In genomic region chr2:103466272-103466671, GRCm38 (mm10) we compare ENCODE assay signal across 26 mouse cellular contexts. TPM values are rescaled to one million over a fixed set of nuclear protein-coding genes. Genes with fewer than 3 reads are reported as not detected.
DNase-seq lines count a peak whose midpoint lies in the region; ATAC-seq and TF ChIP-seq lines count a peak whose summit lies in the region.
"Had no signal": no experiment of that assay in that cellular context is flagged by ENCODE, and none has a peak within 500 bp of the region (broad histone marks: within the 10 kb centered on the region; RNA-seq: fewer than 3 reads in every experiment).

No protein-coding gene starts in this region.

- no peak overlapping the region for H3K9ac ChIP-seq in kidney, embryonic 14.5 days (ENCODE audit: low read depth, low read length)
- peak overlapping the region; percentile 77 for H3K9ac ChIP-seq in liver, adult 2 months (ENCODE audit: low read depth, low read length)
- H3K9ac ChIP-seq in liver, embryonic 12.5 days, result no peak overlapping the region
- H3K9ac ChIP-seq: embryonic facial prominence, embryonic 13.5 days; forebrain, embryonic 12.5 days; forebrain, embryonic 15.5 days; hindbrain, embryonic 12.5 days had no signal

- TF ChIP-seq POLR2A in liver, adult 2 months (IDR thresholded peaks at IDR 0.05; ENCODE audit: extremely low read depth, insufficient read depth, low read length), result no peak

- no peak for TF ChIP-seq CTCF in liver, adult 2 months (IDR thresholded peaks at IDR 0.05; ENCODE audit: low read depth, low read length)

- H3K4me2 ChIP-seq in kidney, embryonic 14.5 days (replicated peaks; ENCODE audit: low read depth, low read length), result no peak overlapping the region
- no peak overlapping the region for H3K4me2 ChIP-seq in liver, embryonic 12.5 days
- H3K4me2 ChIP-seq: embryonic facial prominence, embryonic 13.5 days; forebrain, embryonic 12.5 days; forebrain, embryonic 15.5 days; heart, embryonic 11.5 days; hindbrain, embryonic 12.5 days had no signal

- H3K9me3 ChIP-seq in kidney, embryonic 14.5 days (ENCODE audit: control insufficient read depth, low read length), result no peaks in the 10 kb centered on the region
- H3K9me3 ChIP-seq in liver, embryonic 12.5 days (replicated peaks), result no peaks in the 10 kb centered on the region
- H3K9me3 ChIP-seq: embryonic facial prominence, embryonic 10.5 days; embryonic facial prominence, embryonic 13.5 days; forebrain, embryonic 12.5 days; forebrain, embryonic 15.5 days; hindbrain, embryonic 12.5 days had no signal

- 85% methylated on average over 3 of the region's 3 CpGs for WGBS in kidney, embryonic 14.5 days
- WGBS in liver, adult 2 months, result 24% methylated on average over 3 of the region's 3 CpGs
- 83% methylated on average over 3 of the region's 3 CpGs for whole genome bisulfite sequencing in liver, embryonic 12.5 days (ENCODE audit: insufficient replicate concordance)

- H3K27ac ChIP-seq in kidney, embryonic 14.5 days (ENCODE audit: low read depth, low read length), result no peak overlapping the region
- H3K27ac ChIP-seq in liver, adult 2 months (replicated peaks; ENCODE audit: insufficient read depth, low read depth, low read length), result peak overlapping the region; percentile 96
- H3K27ac ChIP-seq in liver, embryonic 12.5 days, result no peak overlapping the region
- H3K27ac ChIP-seq: embryonic facial prominence, embryonic 10.5 days; embryonic facial prominence, embryonic 13.5 days; forebrain, embryonic 12.5 days; forebrain, embryonic 15.5 days; hindbrain, embryonic 12.5 days had no signal

- peaks cover 52% of the 10 kb centered on the region for H3K36me3 ChIP-seq in kidney, embryonic 14.5 days (ENCODE audit: control insufficient read depth, insufficient read depth, low read length)
- peaks cover 81% of the 10 kb centered on the region for H3K36me3 ChIP-seq in liver, adult 2 months (ENCODE audit: control insufficient read depth, insufficient read depth, low read length)
- peaks cover 97% of the 10 kb centered on the region for H3K36me3 ChIP-seq in liver, embryonic 12.5 days

- H3K79me2 ChIP-seq in liver, adult 2 months (ENCODE audit: control insufficient read depth, insufficient read depth, low read length), result no peaks in the 10 kb centered on the region

- ATAC-seq in kidney, embryonic 14.5 days (ENCODE audit: low FRiP score, low TSS enrichment), result no peak
- no peak for ATAC-seq in liver, embryonic 12.5 days
- no peak for ATAC-seq in granulocyte monocyte progenitor cell, adult 5-6 weeks (replicated peaks; ENCODE audit: poor library complexity, severe bottlenecking)
- ATAC-seq: activated CD4-positive, CD25-positive, alpha-beta regulatory T cell, adult 4 months; forebrain, embryonic 15.5 days had no signal

- no peak overlapping the region for H3K4me3 ChIP-seq in kidney, embryonic 14.5 days (ENCODE audit: low read length)
- no peak overlapping the region for H3K4me3 ChIP-seq in liver, adult 2 months (ENCODE audit: insufficient read depth, low read depth, low read length)
- no peak overlapping the region for H3K4me3 ChIP-seq in liver, embryonic 12.5 days
- H3K4me3 ChIP-seq: embryonic facial prominence, embryonic 10.5 days; embryonic facial prominence, embryonic 13.5 days; erythroblast, embryonic 14.5 days; forebrain, embryonic 12.5 days; forebrain, embryonic 15.5 days; hindbrain, embryonic 12.5 days had no signal

- DNase-seq in kidney, adult 11 months, result peak; percentile 71
- DNase-seq in kidney, adult 9 months, result peak; percentile 89
- no peak for DNase-seq in kidney, postnatal 10 days
- DNase-seq in liver, adult 2 months (ENCODE audit: extremely low read depth, low read depth, low spot score), result peak; percentile 98
- peak; percentile 58 to 81 for DNase-seq in kidney, postnatal 36 days
- DNase-seq: adrenal gland, adult 8-10 months; adrenal gland, postnatal 25 days; embryo, embryonic 11 days; gastrocnemius, postnatal 10 days; gastrocnemius, postnatal 36 days; heart, adult 11 months had no signal

- no peaks in the 10 kb centered on the region for H3K27me3 ChIP-seq in kidney, embryonic 14.5 days (ENCODE audit: control insufficient read depth, insufficient read depth, low read length)
- no peaks in the 10 kb centered on the region for H3K27me3 ChIP-seq in liver, adult 2 months (ENCODE audit: control insufficient read depth, insufficient read depth, low read length)
- no peaks in the 10 kb centered on the region for H3K27me3 ChIP-seq in liver, embryonic 12.5 days (replicated peaks)
- H3K27me3 ChIP-seq: embryonic facial prominence, embryonic 13.5 days; forebrain, embryonic 12.5 days; forebrain, embryonic 15.5 days; hindbrain, embryonic 12.5 days had no signal

- H3K4me1 ChIP-seq in kidney, embryonic 14.5 days (ENCODE audit: control insufficient read depth, insufficient read depth, low read length), result 0 out of 2 replicates have a peak, but pooled peaks cover 3% of the 10 kb centered on the region
- peaks cover 48% of the 10 kb centered on the region for H3K4me1 ChIP-seq in liver, adult 2 months (ENCODE audit: control insufficient read depth, insufficient read depth, low read length)
- 0 out of 2 replicates have a peak, but pooled peaks cover 4% of the 10 kb centered on the region for H3K4me1 ChIP-seq in liver, embryonic 12.5 days
- H3K4me1 ChIP-seq: forebrain, embryonic 12.5 days; hindbrain, embryonic 12.5 days had no signal

RNA-seq across cellular contexts. Expression of gene Cat, which starts 18.7 kb away (rescaled TPM):
- polyA plus RNA-seq in kidney, embryonic 14.5 days (2014; fragmentation: Nextera tagmentation; extraction: Ambion mirVana), result 78.2 and 110 TPM in 2 replicates
- 1,807 and 1,852 TPM in 2 replicates for total RNA-seq in liver, adult 2 months (2014; rRNA removed)
- polyA plus RNA-seq in liver, adult 2 months (2012; rRNA removed), result 1,476 and 1,516 TPM in 2 replicates
- 127 and 138 TPM in 2 replicates for polyA plus RNA-seq in liver, embryonic 12.5 days (2016; fragmentation: Nextera tagmentation; extraction: Ambion mirVana)
- total RNA-seq in granulocyte monocyte progenitor cell, adult 5-6 weeks (2014; fragmentation: Nextera tagmentation), result 77.7 and 79.5 TPM in 2 replicates
- 34.7 and 44.5 TPM in 2 replicates for total RNA-seq in granulocyte monocyte progenitor cell, adult 5-6 weeks (2017)

RNA-seq across cellular contexts. Expression of gene Elf5, which starts 54.8 kb away (rescaled TPM):
- 2.5 and 2.9 TPM in 2 replicates for polyA plus RNA-seq in kidney, embryonic 14.5 days (2014; fragmentation: Nextera tagmentation; extraction: Ambion mirVana)
- total RNA-seq in liver, adult 2 months (2014; rRNA removed), result not detected in 2 replicates
- not detected in 2 replicates for polyA plus RNA-seq in liver, adult 2 months (2012; rRNA removed)
- 0.06 TPM in 1 of 2 replicates, not detected in the other for polyA plus RNA-seq in liver, embryonic 12.5 days (2016; fragmentation: Nextera tagmentation; extraction: Ambion mirVana)
- not detected in 2 replicates for total RNA-seq in granulocyte monocyte progenitor cell, adult 5-6 weeks (2014; fragmentation: Nextera tagmentation)
- total RNA-seq in granulocyte monocyte progenitor cell, adult 5-6 weeks (2017), result not detected in 2 replicates
- total RNA-seq: adrenal gland, adult 8-10 months; adrenal gland, postnatal 25 days; gastrocnemius, postnatal 10 days; gastrocnemius, postnatal 36 days; heart, adult 8-10 months; heart, postnatal 25 days; hematopoietic stem cell, adult 5-6 weeks had no signal
- polyA plus RNA-seq: activated CD4-positive, CD25-positive, alpha-beta regulatory T cell, adult 4 months; erythroblast, embryonic 14.5 days; forebrain, embryonic 15.5 days; heart, embryonic 11.5 days; heart, postnatal 0 days; hindbrain, embryonic 12.5 days had no signal

Comparison
In these comparisons a context has a peak if more than half of its experiments do, and no peak if none do; other contexts are left out.
1. RNA of gene Cat, which starts 18.7 kb away (polyA plus RNA-seq): 1,476 to 1,516 TPM in liver, adult 2 months; 127 to 138 TPM in liver, embryonic 12.5 days and 78.2 to 110 TPM in kidney, embryonic 14.5 days; every median in the first group is over 10 times any median in the second.